Mouse (Mus musculus) thymus, adult 2 months (tissue): ENCODE results near the gene Gon4l.

Experiments
- CTCF ChIP-seq: fragments of 200-500 bp; IDR thresholded peaks from 2 replicates; pipeline ENCODE4 v1.5.1; 2012; ENCODE audit warnings: mild to moderate bottlenecking, control low read depth, low read length, moderate library complexity, borderline replicate concordance; ENCODE audit not compliant: control insufficient read depth, poor library complexity, insufficient read depth; ENCODE audit errors: extremely low read depth
- POLR2A ChIP-seq: fragments of 200-500 bp; IDR thresholded peaks from 2 replicates; pipeline ENCODE4 v1.6.1; 2012; ENCODE audit warnings: mild to moderate bottlenecking, low read length, control low read depth, moderate library complexity; ENCODE audit not compliant: control insufficient read depth, poor library complexity, insufficient read depth; ENCODE audit errors: extremely low read depth

GRCm38 (mm10) chr3:88912585-88912984 is 77.6 kb downstream of the Gon4l start:
- TF ChIP-seq POLR2A = no peak
- no peak for TF ChIP-seq CTCF
